Mouse (Mus musculus): ENCODE data around the gene Arfrp1. TPM values are rescaled to one million over a fixed set of nuclear protein-coding genes. Genes with fewer than 3 reads are reported as not detected.

The Arfrp1 gene
- polyA plus RNA-seq, 1 experiment from 2014 or later, result 43.7 TPM

- H3K4me3 ChIP-seq (ENCODE audit: low read depth, low read length), result peak overlapping the region; percentile 63
- WGBS, result 11% methylated on average over 7 of the region's 7 CpGs
Measured at GRCm38 (mm10) chr2:181320103-181320499, 45.1 kb downstream of the Arfrp1 start.

GRCm38 (mm10) chr2:181319248-181320102, 45.7 kb downstream of the Arfrp1 start, which contains the start of gene Rtel1:
TSS of gene Rtel1 (plus strand) at chr2:181319739.
- H3K27me3 ChIP-seq (replicated peaks; ENCODE audit: control insufficient read depth, insufficient read depth, low read length), result peaks cover 7% of the 10 kb centered on the region
- H3K36me3 ChIP-seq (ENCODE audit: control insufficient read depth, insufficient read depth, low read length), result peaks cover 20% of the 10 kb centered on the region
- H3K4me3 ChIP-seq (ENCODE audit: low read depth, low read length), result peak within 1 kb of the TSS; percentile 63
- DNase-seq (ENCODE audit: low spot score), result peak; percentile 92
- ATAC-seq (ENCODE audit: low read depth), result peak; percentile 95
- WGBS, result 6% methylated on average over 40 of the region's 40 CpGs
- peak within 1 kb of the TSS; percentile 65 for H3K9ac ChIP-seq (ENCODE audit: low read depth, low read length)
- peaks cover 4% of the 10 kb centered on the region; the same call in 1 of the 2 replicates for H3K4me1 ChIP-seq (ENCODE audit: control insufficient read depth, insufficient read depth, low read length)
- peak within 1 kb of the TSS; percentile 10; the same call in 1 of the 2 replicates for H3K27ac ChIP-seq (replicated peaks; ENCODE audit: low read depth, low read length)
- H3K4me2 ChIP-seq (ENCODE audit: low read depth, low read length), result peak within 1 kb of the TSS; percentile 70
- H3K9me3 ChIP-seq (ENCODE audit: control insufficient read depth, low read length), result no peaks in the 10 kb centered on the region

More at GRCm38 (mm10) chr2:181320103-181320499, 45.1 kb downstream of the Arfrp1 start:
- Histone ChIP-seq H3K4me1 (ENCODE audit: control insufficient read depth, insufficient read depth, low read length) (peaks cover 4% of the 10 kb centered on the region; the same call in 1 of the 2 replicates), H3K27me3 (replicated peaks; ENCODE audit: control insufficient read depth, insufficient read depth, low read length) (peaks cover under 1% of the 10 kb centered on the region; the same call in 1 of the 2 replicates), H3K9me3 (ENCODE audit: control insufficient read depth, low read length) (no peaks in the 10 kb centered on the region), H3K4me2 (ENCODE audit: low read depth, low read length) (peak overlapping the region; percentile 70), H3K9ac (ENCODE audit: low read depth, low read length) (peak overlapping the region; percentile 65), H3K27ac (replicated peaks; ENCODE audit: low read depth, low read length) (0 out of 2 replicates have a peak overlapping the region, but pooled peaks have one; percentile 8), H3K36me3 (ENCODE audit: control insufficient read depth, insufficient read depth, low read length) (peaks cover 26% of the 10 kb centered on the region)
- ATAC-seq (ENCODE audit: low read depth), result no peak
- DNase-seq (ENCODE audit: low spot score), result no peak

- H3K27me3 ChIP-seq (replicated peaks; ENCODE audit: control insufficient read depth, insufficient read depth, low read length), result peaks cover 35% of the 10 kb centered on the region
- peak; percentile 68 for DNase-seq (ENCODE audit: low spot score)
- ATAC-seq (ENCODE audit: low read depth), result peak; percentile 85
- WGBS, result 6% methylated on average over 23 of the region's 23 CpGs
- peaks cover 4% of the 10 kb centered on the region; the same call in 1 of the 2 replicates for H3K4me1 ChIP-seq (ENCODE audit: control insufficient read depth, insufficient read depth, low read length)
- no peaks in the 10 kb centered on the region for H3K36me3 ChIP-seq (ENCODE audit: control insufficient read depth, insufficient read depth, low read length)
- H3K9me3 ChIP-seq (ENCODE audit: control insufficient read depth, low read length), result no peaks in the 10 kb centered on the region
- no peak within 1 kb of the TSS; the same call in 1 of the 2 replicates for H3K27ac ChIP-seq (replicated peaks; ENCODE audit: low read depth, low read length)
- H3K9ac ChIP-seq (ENCODE audit: low read depth, low read length), result peak within 1 kb of the TSS; percentile 42; the same call in 1 of the 2 replicates
- peak within 1 kb of the TSS; percentile 27 for H3K4me3 ChIP-seq (ENCODE audit: low read depth, low read length)
- peak within 1 kb of the TSS; percentile 46 for H3K4me2 ChIP-seq (ENCODE audit: low read depth, low read length)
Measured at GRCm38 (mm10) chr2:181314080-181314810, 51.0 kb downstream of the Arfrp1 start, which contains the start of gene Stmn3. TSS of gene Stmn3 (minus strand) at chr2:181314500.

GRCm38 (mm10) chr2:181313344-181314079, 51.7 kb downstream of the Arfrp1 start:
- peak overlapping the region; percentile 42; the same call in 1 of the 2 replicates for H3K9ac ChIP-seq (ENCODE audit: low read depth, low read length)
- H3K4me2 ChIP-seq (ENCODE audit: low read depth, low read length), result peak overlapping the region; percentile 46
- ATAC-seq (ENCODE audit: low read depth), result peak; percentile 56
- H3K27me3 ChIP-seq (replicated peaks; ENCODE audit: control insufficient read depth, insufficient read depth, low read length), result peaks cover 39% of the 10 kb centered on the region
- no peaks in the 10 kb centered on the region for H3K9me3 ChIP-seq (ENCODE audit: control insufficient read depth, low read length)
- H3K4me1 ChIP-seq (ENCODE audit: control insufficient read depth, insufficient read depth, low read length), result peaks cover 4% of the 10 kb centered on the region; the same call in 1 of the 2 replicates
- H3K4me3 ChIP-seq (ENCODE audit: low read depth, low read length), result peak overlapping the region; percentile 27
- WGBS, result 2% methylated on average over 34 of the region's 35 CpGs
- H3K27ac ChIP-seq (replicated peaks; ENCODE audit: low read depth, low read length), result no peak overlapping the region; the same call in 1 of the 2 replicates
- no peaks in the 10 kb centered on the region for H3K36me3 ChIP-seq (ENCODE audit: control insufficient read depth, insufficient read depth, low read length)
- DNase-seq (ENCODE audit: low spot score), result no peak

- DNase-seq (ENCODE audit: low spot score), result no peak
- Histone ChIP-seq H3K4me3 (ENCODE audit: low read depth, low read length) (peak overlapping the region; percentile 27; the same call in 1 of the 2 replicates), H3K27ac (replicated peaks; ENCODE audit: low read depth, low read length) (no peak overlapping the region), H3K36me3 (ENCODE audit: control insufficient read depth, insufficient read depth, low read length) (no peaks in the 10 kb centered on the region), H3K9me3 (ENCODE audit: control insufficient read depth, low read length) (no peaks in the 10 kb centered on the region), H3K27me3 (replicated peaks; ENCODE audit: control insufficient read depth, insufficient read depth, low read length) (peaks cover 39% of the 10 kb centered on the region), H3K9ac (ENCODE audit: low read depth, low read length) (no peak overlapping the region), H3K4me2 (ENCODE audit: low read depth, low read length) (peak overlapping the region; percentile 23; the same call in 1 of the 2 replicates), H3K4me1 (ENCODE audit: control insufficient read depth, insufficient read depth, low read length) (peaks cover 4% of the 10 kb centered on the region; the same call in 1 of the 2 replicates)
- 13% methylated on average over 4 of the region's 5 CpGs for WGBS
- no peak for ATAC-seq (ENCODE audit: low read depth)
Measured at GRCm38 (mm10) chr2:181313006-181313343, 52.2 kb downstream of the Arfrp1 start.

- Histone ChIP-seq H3K4me1 (ENCODE audit: control insufficient read depth, insufficient read depth, low read length) (peaks cover 4% of the 10 kb centered on the region; the same call in 1 of the 2 replicates), H3K27me3 (replicated peaks; ENCODE audit: control insufficient read depth, insufficient read depth, low read length) (peaks cover 41% of the 10 kb centered on the region)
- 52% methylated on average over 3 of the region's 3 CpGs for WGBS
Measured at GRCm38 (mm10) chr2:181312435-181312834, 52.8 kb downstream of the Arfrp1 start.

More at GRCm38 (mm10) chr2:181312435-181312834, 52.8 kb downstream of the Arfrp1 start:
- Histone ChIP-seq H3K4me2 (ENCODE audit: low read depth, low read length) (peak overlapping the region; percentile 23; the same call in 1 of the 2 replicates), H3K27ac (replicated peaks; ENCODE audit: low read depth, low read length) (no peak overlapping the region), H3K9me3 (ENCODE audit: control insufficient read depth, low read length) (no peaks in the 10 kb centered on the region), H3K4me3 (ENCODE audit: low read depth, low read length) (no peak overlapping the region), H3K36me3 (ENCODE audit: control insufficient read depth, insufficient read depth, low read length) (no peaks in the 10 kb centered on the region), H3K9ac (ENCODE audit: low read depth, low read length) (no peak overlapping the region)
- no peak for DNase-seq (ENCODE audit: low spot score)
- ATAC-seq (ENCODE audit: low read depth), result no peak
